Mouse (Mus musculus) small intestine, adult 2 months (tissue): ENCODE measurements around the gene 1810055G02Rik. TPM values are rescaled to one million over a fixed set of nuclear protein-coding genes. Genes with fewer than 3 reads are reported as not detected.

Experiments used
- H3K27ac ChIP-seq: fragments of 200-500 bp; 2 replicates; pipeline ENCODE4 v1.5.1; 2012; ENCODE audit warnings: low read depth, low read length, control low read depth, inconsistent platforms; ENCODE audit not compliant: insufficient read depth
- H3K27me3 ChIP-seq: fragments of 200-500 bp; 2 replicates; pipeline ENCODE4 v1.6.1; 2012; ENCODE audit warnings: mild to moderate bottlenecking, moderate library complexity, low read length, inconsistent platforms; ENCODE audit not compliant: control insufficient read depth, insufficient read depth
- H3K36me3 ChIP-seq: fragments of 200-500 bp; 2 replicates; pipeline ENCODE4 v1.6.1; 2012; ENCODE audit warnings: mild to moderate bottlenecking, low read length, control low read depth, inconsistent platforms; ENCODE audit not compliant: control insufficient read depth, insufficient read depth
- H3K4me1 ChIP-seq: fragments of 200-500 bp; 2 replicates; pipeline ENCODE4 v1.6.1; 2012; ENCODE audit warnings: low read length, inconsistent platforms, mixed read lengths; ENCODE audit not compliant: control insufficient read depth, insufficient read depth, insufficient read length
- H3K4me3 ChIP-seq: fragments of 200-500 bp; 2 replicates; pipeline ENCODE4 v1.5.1; 2012; ENCODE audit warnings: low read depth, mild to moderate bottlenecking, control low read depth, inconsistent platforms, low read length, moderate library complexity
- CTCF ChIP-seq: fragments of 200-500 bp; IDR thresholded peaks from 2 replicates; pipeline ENCODE4 v1.5.1; 2012; ENCODE audit warnings: low read depth, mild to moderate bottlenecking, control low read depth, inconsistent platforms, low read length, moderate library complexity, mixed read lengths; ENCODE audit not compliant: insufficient replicate concordance, insufficient read length; ENCODE audit errors: extremely low read depth
- POLR2A ChIP-seq: fragments of 200-500 bp; IDR thresholded peaks from 2 replicates; pipeline ENCODE4 v1.6.1; 2012; ENCODE audit warnings: low read depth, mild to moderate bottlenecking, control low read depth, inconsistent platforms, low read length, moderate library complexity
- WGBS: fragments of 180-500 bp; shearing (Covaris S2); methylation state at CpG from one replicate; pipeline ENCODE4 v1.1.7; 2018; 5-methylcytosine and 5-hydroxymethylcytosine counted together
- polyA plus RNA-seq: library from polyadenylated mRNA; depleted of rRNA; stranded (reverse); fragments of >200 nt; gene quantifications from 2 replicates; pipeline ENCODE4 v1.2.3, GENCODE M21; 2012; rRNA removed

Gene 1810055G02Rik
- polyA plus RNA-seq: 180 and 300 TPM in 2 replicates

- Histone ChIP-seq H3K27me3 (no peaks in the 10 kb centered on the region), H3K27ac (peak within 1 kb of the TSS; percentile 86), H3K4me1 (peaks cover 3% of the 10 kb centered on the region), H3K36me3 (peaks cover 4% of the 10 kb centered on the region; the same call in 1 of the 2 replicates), H3K4me3 (peak within 1 kb of the TSS; percentile 79)
- WGBS: under 1% methylated on average over 61 of the region's 61 CpGs
- peak; percentile 84 for TF ChIP-seq POLR2A
- TF ChIP-seq CTCF: no peak
Observed at GRCm38 (mm10) chr19:3708078-3709012, at the start of gene 1810055G02Rik. Gene 1810055G02Rik (plus strand): TSS chr19:3708293.

GRCm38 (mm10) chr19:3665510-3665909 is 42.6 kb upstream of the 1810055G02Rik start:
- TF ChIP-seq CTCF: no peak
- no peak for TF ChIP-seq POLR2A
- 12% methylated on average over 5 of the region's 5 CpGs for WGBS
- Histone ChIP-seq H3K27ac (0 out of 2 replicates have a peak overlapping the region, but pooled peaks have one; percentile 14), H3K27me3 (no peaks in the 10 kb centered on the region), H3K4me1 (peaks cover 39% of the 10 kb centered on the region), H3K36me3 (no peaks in the 10 kb centered on the region), H3K4me3 (no peak overlapping the region)

- Histone ChIP-seq H3K36me3 (no peaks in the 10 kb centered on the region), H3K27ac (peak overlapping the region; percentile 14; the same call in 1 of the 2 replicates), H3K4me3 (no peak overlapping the region), H3K4me1 (peaks cover 39% of the 10 kb centered on the region), H3K27me3 (no peaks in the 10 kb centered on the region)
- WGBS: 52% methylated on average over 2 of the region's 2 CpGs
- TF ChIP-seq CTCF (no peak), POLR2A (no peak)
Observed at GRCm38 (mm10) chr19:3666632-3667031, 41.5 kb upstream of the 1810055G02Rik start.

GRCm38 (mm10) chr19:3667155-3667895 is 40.8 kb upstream of the 1810055G02Rik start:
- TF ChIP-seq POLR2A (no peak), CTCF (no peak)
- H3K27me3 ChIP-seq: no peaks in the 10 kb centered on the region
- H3K4me1 ChIP-seq: peaks cover 39% of the 10 kb centered on the region
- H3K27ac ChIP-seq: no peak overlapping the region
- H3K4me3 ChIP-seq: no peak overlapping the region
- 56% methylated on average over 6 of the region's 6 CpGs for WGBS
- H3K36me3 ChIP-seq: no peaks in the 10 kb centered on the region

GRCm38 (mm10) chr19:3667979-3668378 is 40.1 kb upstream of the 1810055G02Rik start:
- H3K27me3 ChIP-seq: no peaks in the 10 kb centered on the region
- TF ChIP-seq CTCF: no peak
- TF ChIP-seq POLR2A: no peak
- H3K36me3 ChIP-seq: peaks cover 4% of the 10 kb centered on the region; the same call in 1 of the 2 replicates
- peaks cover 39% of the 10 kb centered on the region for H3K4me1 ChIP-seq
- H3K4me3 ChIP-seq: no peak overlapping the region
- 61% methylated on average over 11 of the region's 11 CpGs for WGBS
- H3K27ac ChIP-seq: peak overlapping the region; percentile 79; the same call in 1 of the 2 replicates

- Histone ChIP-seq H3K4me1 (peaks cover 39% of the 10 kb centered on the region), H3K4me3 (no peak overlapping the region), H3K27ac (peak overlapping the region; percentile 79), H3K27me3 (no peaks in the 10 kb centered on the region), H3K36me3 (peaks cover 4% of the 10 kb centered on the region; the same call in 1 of the 2 replicates)
- TF ChIP-seq CTCF (no peak), POLR2A (no peak)
- 29% methylated on average over 10 of the region's 10 CpGs for WGBS
Observed at GRCm38 (mm10) chr19:3668551-3668950, 39.5 kb upstream of the 1810055G02Rik start.
